Mouse (Mus musculus) testis, postnatal 10 days (tissue): ENCODE results near the gene Map7.

Experiments used
- DNase-seq: peaks from one replicate; pipeline ENCODE4 v3.0.0; 2021; ENCODE audit warnings: low spot score

Map7 gene

DNA sequence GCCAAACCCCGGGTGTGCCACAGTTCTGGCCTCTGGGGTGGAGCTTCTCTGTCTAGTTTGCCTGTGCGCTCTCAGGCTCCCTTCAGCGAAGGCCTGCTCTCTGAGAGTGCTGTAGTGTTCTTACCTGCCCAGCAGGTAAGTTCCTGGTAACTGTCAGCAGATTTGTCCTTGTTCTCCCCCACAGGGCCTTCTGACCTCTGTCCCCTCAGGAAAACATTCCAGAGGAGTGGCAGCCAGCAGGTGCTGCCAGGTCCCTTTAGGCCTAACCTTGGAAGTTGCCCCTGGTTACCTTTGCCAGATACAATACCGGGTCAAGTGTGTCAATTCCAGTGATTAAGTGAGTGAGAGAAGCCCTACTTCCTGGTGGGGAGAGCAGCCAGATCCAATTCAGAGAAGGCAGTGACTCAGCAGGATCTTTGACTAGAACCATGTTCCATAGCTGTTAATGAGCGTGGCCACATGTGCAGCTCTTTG lies 38.6 kb downstream of the Map7 start:
- DNase-seq: no peak

- no peak for DNase-seq
Measured at GRCm38 (mm10) chr10:20190139-20190747, 42.0 kb downstream of the Map7 start.

- peak; percentile 33 for DNase-seq
Measured at GRCm38 (mm10) chr10:20194847-20195540, 46.7 kb downstream of the Map7 start.

DNA sequence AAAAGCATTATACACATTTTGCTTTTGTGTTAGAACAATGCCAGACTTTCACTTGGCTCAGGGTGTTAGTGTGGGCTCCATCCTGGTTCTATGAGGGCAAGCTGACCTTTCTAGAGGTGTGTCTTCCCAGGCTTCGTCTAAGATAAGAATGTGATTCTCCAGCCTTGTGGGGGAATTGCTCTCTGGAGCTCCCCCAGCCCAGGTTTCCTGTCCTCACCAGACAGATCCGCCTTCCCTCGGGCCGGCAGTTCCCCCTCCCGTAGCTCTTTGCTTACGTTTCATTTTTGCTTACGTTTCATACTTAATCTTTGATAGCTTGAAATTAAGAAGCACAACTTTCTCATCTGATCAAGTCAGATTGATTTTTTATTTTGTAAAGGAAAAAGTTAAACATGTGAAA lies 48.8 kb downstream of the Map7 start:
- no peak for DNase-seq

DNA sequence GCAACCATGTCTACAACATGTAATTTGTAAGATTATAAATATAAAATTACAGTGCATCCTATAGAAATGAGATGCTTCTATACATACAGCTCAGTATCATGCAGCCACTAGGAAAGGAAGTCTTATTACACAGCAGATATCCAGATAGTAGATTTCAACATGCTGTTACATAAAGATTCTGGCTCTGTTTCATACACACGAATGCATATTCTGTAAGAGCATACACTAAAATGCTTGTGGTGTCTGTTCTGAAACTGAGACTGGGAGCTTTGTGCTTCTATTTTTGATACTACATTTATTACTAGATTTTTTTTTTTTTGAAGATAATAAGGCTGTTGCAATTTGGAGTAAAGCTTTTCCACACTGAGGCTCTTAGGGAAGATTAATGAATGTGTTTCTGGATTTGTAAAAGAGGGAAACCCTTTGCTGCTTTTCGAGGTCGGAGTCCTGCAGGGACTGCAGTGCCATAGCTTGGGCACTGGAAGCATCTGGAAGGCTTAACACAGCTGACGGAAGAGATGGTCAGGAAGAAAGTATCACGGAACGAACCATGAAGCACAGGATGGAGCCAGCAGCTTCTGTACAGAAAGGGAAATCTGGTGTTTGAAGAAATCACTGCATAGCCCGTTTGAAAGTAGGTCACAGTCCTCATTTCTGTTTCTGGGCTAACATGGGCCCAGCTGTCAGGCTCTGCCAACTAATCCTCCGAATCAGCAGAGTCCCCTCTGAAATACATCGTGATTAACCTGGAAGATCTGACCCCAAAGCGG lies 50.9 kb downstream of the Map7 start:
- DNase-seq: no peak

DNA sequence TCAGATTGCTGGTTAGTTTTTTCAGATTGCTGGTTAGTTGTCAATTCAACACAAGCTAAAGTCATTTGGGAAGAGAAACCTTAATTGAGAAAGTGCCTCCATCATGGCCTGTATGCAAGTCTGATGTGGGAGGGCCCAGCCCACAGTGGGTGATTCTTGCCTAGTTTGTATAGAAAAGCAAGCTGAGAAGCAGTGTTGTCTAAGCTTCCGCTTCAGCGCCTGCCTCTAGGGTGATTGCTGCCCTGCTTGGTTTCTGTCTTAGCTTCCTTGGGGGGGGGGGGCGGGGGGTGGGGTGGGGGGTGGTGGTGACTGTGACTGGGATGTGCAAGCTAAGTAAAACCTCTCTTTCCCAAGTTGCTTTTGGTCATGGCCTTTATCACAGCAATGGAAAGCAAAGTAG lies 53.0 kb downstream of the Map7 start:
- no peak for DNase-seq

GRCm38 (mm10) chr10:20202171-20202570 lies 53.9 kb downstream of the Map7 start:
- DNase-seq: no peak

DNA sequence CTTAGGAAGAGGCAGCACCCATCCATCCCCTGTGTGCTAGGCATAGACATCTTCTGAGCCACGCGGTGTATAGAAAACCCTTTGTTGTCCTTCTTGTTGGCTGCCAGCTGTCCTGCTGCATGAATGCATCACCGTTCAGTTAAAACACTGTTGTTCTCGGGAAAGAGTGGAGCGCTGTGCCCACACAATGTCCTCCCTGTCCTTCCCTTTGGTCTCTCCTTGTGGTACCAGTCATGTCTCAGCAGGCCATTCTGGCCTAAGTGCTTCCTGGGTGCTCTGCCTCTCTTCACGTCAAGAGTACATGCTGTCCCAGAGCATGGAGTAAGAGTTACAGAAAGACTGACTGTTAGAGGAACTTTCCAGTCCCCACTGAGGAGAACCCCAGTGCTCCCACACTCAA lies 54.5 kb downstream of the Map7 start:
- no peak for DNase-seq

DNA sequence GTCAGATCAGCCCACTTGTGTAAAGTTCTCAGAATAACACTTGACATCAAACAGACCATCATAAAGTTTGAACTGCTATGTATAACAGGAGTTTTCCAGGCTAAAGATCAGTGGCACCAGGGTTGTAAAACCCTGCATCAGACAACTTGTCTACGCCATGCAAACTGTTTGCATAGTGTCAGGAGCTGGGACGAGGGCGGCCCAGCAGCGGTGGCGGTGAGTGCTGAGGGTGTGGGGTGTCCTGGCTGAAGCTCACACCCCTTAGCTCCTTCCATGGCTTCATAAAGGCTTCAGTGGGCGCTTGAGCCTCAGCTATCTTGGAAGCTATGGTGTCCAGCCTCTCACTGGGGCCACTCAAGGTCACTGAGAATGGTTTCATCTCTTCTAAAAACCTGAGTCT lies 55.2 kb downstream of the Map7 start:
- DNase-seq: no peak

GRCm38 (mm10) chr10:20204696-20205431 lies 56.6 kb downstream of the Map7 start:
- no peak for DNase-seq

DNA sequence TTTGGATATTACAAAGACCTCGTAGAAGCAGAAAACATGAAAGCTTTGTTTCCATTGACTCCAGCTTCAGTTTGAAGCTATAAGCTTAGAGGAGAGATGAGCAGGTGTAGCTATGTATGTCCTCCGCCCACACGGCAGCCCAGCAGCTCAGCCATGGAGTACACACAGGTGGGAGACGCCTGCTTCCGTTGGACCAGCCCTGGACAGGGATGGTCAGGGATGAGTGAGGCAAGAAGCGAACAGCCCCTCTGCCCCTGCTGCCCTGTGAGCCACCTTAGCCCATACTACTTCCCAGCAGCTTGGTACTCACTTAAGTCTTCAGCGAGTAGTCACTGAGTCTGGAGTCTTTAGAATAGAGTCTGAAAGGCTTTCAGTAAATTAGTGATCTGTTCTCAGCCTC lies 58.7 kb downstream of the Map7 start:
- no peak for DNase-seq

DNA sequence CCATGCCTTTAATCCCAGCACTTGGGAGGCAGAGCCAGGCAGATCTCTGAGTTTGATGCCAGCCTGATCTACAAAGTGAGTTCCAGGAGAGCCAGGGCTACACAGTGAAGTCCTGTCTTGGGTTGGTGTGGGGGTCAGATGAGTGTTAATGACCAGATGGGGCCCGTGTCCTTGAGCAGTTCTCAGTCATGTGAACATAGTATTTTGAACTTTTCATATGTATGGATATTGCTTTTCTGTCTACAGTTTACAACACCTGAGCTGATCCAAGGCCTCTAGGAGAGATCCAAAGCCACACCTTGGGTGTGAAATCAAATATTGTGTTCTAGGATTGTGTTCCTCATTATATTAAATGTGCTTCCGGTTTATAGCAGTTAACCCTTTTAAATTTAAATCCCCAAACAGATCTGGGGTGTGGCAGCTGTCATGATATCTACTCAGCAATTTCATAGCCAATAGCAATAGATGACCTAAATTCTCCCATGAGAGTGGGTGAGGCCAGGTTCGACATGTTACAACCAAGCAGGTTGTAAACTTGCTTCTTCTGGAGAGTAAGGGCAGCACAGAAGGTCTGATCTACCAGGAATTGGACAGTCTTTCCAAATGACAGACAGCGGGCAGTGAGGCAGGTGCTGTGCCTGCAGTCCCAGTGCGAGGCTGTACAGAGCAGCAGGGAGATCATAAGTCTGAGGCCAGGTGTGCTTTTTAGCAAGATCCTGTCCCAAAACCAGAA lies 61.5 kb downstream of the Map7 start:
- no peak for DNase-seq

DNA sequence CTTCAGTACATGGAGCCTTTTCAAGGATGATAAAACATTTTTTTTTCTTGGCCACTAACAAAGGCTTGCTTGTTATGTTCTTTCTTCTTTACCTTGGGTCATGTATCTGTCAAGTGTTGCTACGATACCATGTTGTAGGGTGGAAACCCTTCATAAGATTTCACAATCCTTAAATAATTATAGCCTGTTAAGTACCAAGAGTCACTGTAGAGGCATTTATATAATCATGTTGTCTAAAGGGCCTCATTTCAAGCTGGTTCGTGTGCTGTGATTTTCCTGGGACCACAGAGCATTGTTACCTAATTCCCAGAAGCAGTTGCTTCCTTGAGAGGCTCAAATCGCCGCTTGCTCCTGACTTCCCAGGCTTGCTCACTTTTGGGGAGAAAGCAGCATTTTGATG lies 66.1 kb downstream of the Map7 start:
- no peak for DNase-seq

DNA sequence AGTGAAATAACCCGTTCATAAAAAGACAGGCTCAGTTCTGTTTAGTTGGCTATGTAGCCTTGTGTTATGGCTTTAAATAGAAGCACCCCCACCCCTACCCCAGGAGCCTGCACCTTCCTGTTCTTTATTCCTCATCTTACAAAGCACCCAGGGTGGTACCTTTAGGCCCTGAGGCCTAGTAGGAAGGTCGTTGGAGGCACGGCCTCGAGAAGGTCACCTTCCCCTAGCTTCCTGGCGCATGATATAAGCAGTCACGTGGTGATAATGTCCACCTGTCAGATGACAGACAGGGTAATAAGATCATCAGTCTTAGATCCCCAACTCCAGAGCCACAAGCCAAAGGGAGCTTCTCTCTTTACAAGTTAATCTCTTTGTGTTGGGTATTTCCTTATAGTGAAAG lies 68.7 kb downstream of the Map7 start:
- no peak for DNase-seq

GRCm38 (mm10) chr10:20218866-20219265 lies 70.6 kb downstream of the Map7 start:
- no peak for DNase-seq

DNA sequence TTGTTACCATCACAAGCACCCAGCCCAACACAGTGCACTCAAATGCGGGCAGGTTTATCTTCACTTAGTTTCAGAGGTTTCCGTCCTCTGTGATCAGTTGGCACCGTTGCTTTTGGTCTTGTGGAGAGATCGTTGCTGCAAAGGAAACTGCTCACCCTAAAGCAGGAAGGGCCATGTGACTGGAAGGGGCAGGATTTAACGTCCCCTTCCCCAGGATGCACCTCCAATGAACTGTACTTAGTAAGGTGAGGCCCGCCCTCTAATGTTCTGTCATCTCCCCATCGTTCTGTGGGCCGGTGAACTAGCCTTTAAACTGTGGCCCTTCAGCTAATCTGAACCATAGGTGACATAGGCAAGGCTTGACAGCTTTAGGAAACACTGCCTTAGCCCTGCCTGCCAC lies 71.3 kb downstream of the Map7 start:
- DNase-seq: no peak

DNA sequence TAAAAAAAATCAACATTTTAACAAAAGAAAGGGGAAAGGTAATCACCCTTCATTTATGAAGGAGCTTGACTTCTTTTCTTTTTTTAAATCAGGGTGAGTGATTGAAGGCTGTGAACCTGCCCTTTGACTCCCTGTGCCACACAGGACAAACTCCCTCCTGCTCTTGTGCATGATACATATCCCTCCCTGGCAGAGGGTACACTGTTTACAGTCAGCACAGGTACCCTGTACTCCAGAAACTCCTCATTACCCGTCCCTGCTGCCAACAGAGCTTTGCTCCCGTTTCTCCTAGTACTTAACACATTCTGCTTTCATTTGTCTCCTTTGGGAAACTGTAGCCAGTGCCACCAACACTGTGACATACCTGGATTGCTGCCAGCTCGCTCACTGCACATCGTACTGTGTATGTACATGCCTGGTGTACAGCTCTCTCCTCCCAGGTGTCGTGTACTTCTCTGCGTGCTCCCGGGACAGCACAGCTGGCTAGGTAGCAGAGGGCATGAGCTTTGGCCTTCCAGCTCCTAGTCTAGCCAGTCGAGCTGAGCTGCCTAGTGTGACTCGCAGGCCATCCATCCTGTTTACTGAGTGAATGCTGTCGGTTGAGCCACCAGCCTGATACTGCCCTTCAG lies 72.3 kb downstream of the Map7 start:
- no peak for DNase-seq

GRCm38 (mm10) chr10:20222011-20222410 lies 73.7 kb downstream of the Map7 start:
- no peak for DNase-seq

GRCm38 (mm10) chr10:20226728-20227127 lies 78.5 kb downstream of the Map7 start:
- no peak for DNase-seq

DNA sequence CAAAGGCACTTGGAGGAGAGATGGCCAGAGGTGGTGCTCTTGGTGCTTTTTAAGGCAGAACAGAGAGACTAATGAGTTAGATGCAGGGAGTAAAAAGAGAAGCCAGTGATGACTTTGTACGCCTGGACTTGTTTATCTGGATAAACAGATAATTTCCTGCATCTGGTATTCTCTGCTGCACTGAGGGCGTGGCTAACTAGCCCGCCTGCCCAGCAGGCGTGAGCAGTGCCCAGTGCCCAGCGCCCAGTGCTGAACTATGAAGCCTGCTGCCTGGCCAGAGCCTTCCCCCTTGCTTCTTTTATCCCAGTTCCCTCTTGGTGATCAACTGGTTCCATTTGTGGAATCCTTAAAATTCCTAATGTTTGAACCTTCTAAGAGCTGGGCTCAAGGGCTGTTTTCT lies 81.8 kb downstream of the Map7 start:
- DNase-seq: no peak

GRCm38 (mm10) chr10:20233451-20233850 lies 85.2 kb downstream of the Map7 start:
- no peak for DNase-seq
